Mouse (Mus musculus): ENCODE results near the gene 0610010K14Rik.

DNA sequence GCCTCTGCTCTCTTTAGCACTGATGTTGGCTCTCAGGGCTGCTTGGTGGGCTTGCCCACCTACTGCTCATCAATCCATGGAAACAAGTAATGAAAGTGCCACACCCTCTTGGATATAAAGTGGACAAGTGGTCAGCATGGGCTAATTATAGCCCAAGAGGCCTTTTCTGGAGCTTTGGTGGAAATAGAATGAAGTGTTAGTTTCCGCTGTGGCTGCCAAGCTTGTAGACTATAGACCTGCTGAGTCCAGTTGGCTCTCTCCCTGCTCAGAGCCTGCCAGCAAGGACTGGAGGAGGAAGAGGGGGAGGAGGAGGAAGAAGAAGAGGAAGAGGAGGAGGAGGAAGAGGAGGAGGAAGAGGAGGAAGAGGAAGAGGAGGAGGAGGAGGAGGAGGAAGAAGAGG, 28.7 kb upstream of the 0610010K14Rik start:
- TF ChIP-seq POLR2A (IDR thresholded peaks at IDR 0.05; ENCODE audit: extremely low read depth, insufficient read depth, low read length), result no peak
- no peak for TF ChIP-seq CTCF (IDR thresholded peaks at IDR 0.05; ENCODE audit: low read depth, low read length)

Data from liver, adult 2 months (tissue).